Mouse (Mus musculus) heart, adult 8-10 months (tissue): Measurements from ENCODE around the gene Erich4. TPM values are rescaled to one million over a fixed set of nuclear protein-coding genes. Genes with fewer than 3 reads are reported as not detected.

ENCODE experiments used
- DNase-seq: peaks from one replicate; pipeline ENCODE4 v3.0.0; 2022; ENCODE audit warnings: low spot score
- total RNA-seq, 4 experiments: library from RNA; stranded (reverse); gene quantifications; 2 replicates each; pipeline ENCODE4 v1.2.4; 2022

The Erich4 gene
- under 1 TPM in 1 of 4 experiments, not detected in 3; 0.32 TPM for total RNA-seq

GRCm38 (mm10) chr7:25615706-25616011 lies at the start of gene Erich4:
Gene Erich4, minus strand, starts transcription at chr7:25615892.
- DNase-seq = no peak

- peak; percentile 100 for DNase-seq
These were observed 43.2 kb upstream of the Erich4 start, which contains the start of the genes Bckdha and Exosc5 for GRCm38 (mm10) chr7:25658657-25659472. Gene Bckdha, minus strand, starts transcription at chr7:25658981. Gene Exosc5, plus strand, starts transcription at chr7:25659164.

DNA sequence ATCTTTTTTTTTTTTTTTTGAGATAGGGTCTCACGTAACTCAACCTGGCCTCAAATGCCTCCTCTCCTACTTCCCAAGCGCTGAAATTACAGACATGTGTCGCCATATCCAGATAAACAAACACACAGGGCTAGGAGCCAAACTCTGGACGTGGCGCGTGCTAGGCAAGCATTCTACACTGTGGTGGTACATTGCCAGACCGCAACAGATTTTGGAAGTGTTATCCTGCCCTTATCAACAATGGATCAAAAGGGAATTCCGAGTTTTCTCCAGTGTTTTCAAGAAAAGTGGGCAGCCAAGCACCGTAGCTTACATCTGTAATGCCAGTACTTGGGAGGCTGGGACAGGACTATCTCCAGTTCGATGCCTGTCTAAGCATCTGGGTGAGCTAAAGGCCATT lies 42.1 kb upstream of the Erich4 start:
- no peak for DNase-seq

- no peak for DNase-seq
These were observed 40.1 kb upstream of the Erich4 start for GRCm38 (mm10) chr7:25655601-25656428.

- no peak for DNase-seq
These were observed 36.6 kb upstream of the Erich4 start for GRCm38 (mm10) chr7:25652244-25652759.

- DNase-seq = no peak
These were observed 35.6 kb upstream of the Erich4 start for GRCm38 (mm10) chr7:25651281-25651680.

DNA sequence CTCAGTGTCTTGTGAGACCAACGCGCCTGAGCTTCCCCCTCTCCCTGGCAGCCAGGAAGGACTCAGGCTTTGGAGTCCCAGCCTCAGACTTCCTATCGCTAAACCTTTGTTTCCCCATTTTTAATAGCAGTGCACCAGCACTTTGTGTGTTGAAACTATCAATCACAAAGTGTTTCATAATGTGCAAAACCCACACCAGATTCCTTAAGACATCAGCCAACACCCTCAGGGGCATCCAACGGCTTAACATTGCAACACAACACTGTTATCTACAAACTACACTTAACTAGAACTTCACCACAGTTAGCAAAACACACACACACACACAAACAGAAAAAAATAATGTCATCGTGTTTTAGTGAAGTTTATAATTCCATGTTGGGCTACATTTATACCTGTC lies 34.1 kb upstream of the Erich4 start:
- no peak for DNase-seq

GRCm38 (mm10) chr7:25647574-25648123 lies 32.0 kb upstream of the Erich4 start:
- DNase-seq = no peak

GRCm38 (mm10) chr7:25645074-25645473 lies 29.4 kb upstream of the Erich4 start:
- no peak for DNase-seq

DNA sequence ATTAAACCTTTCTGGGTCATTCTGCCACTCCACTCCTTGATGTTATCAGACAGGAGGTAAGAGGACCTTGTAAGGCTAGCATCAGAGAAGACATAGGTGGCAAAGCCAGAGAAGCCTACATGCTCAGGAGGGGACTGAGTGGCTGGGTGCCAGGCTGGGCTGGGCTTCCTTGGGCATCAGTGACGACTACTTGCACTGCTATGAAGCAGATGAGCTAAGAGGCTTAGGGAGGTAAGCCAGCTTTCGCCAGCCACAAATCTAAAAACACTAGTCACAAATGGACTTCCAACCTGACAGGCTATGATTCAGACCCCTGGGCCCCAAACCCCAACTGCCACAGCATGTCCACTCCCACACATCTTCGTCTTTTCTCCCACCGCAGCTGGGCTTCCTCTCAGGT lies 28.9 kb upstream of the Erich4 start:
- DNase-seq = no peak

GRCm38 (mm10) chr7:25644136-25644535 lies 28.4 kb upstream of the Erich4 start:
- DNase-seq = no peak

DNA sequence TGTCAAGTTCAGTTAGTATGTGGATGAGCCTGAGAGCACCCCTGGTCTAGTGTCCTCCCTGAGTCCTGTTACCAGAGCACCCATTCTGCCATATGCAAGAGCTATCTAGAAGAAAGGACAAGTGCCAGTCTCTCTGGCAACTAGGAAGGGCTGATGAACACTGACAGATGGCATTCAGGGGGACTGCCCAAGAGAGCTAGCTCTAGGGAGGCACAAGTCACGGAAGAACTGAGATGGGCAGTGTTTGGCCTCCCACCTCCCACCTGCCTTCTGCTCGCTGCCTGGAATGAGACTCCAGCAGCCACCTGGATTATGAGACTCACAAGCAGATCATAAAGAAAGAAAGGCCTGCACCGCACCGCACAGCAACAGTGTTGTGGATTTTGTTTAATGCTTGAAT lies 24.1 kb upstream of the Erich4 start:
- DNase-seq = no peak

DNA sequence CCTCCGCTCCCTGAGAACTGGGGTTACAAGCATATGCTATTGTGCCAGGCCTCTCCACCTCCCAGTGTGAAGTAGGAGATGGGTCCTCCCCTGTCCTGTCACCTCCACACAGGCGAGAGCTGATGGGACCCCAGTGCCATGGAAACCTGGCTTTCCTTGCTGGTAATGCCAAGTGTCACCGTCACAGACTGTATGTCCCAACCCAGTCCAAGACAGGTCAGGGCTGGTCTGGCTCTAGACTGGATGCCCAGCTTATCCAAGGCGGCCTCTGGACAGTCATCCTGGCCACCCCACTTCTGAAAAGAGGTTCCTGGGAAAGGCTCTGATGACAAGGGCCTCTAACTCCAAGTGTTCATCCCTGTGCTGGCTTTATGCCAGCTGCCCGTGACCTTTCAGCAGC lies 21.4 kb upstream of the Erich4 start:
- no peak for DNase-seq

GRCm38 (mm10) chr7:25636373-25636772 lies 20.7 kb upstream of the Erich4 start:
- no peak for DNase-seq

- DNase-seq = no peak
These were observed 17.0 kb upstream of the Erich4 start for GRCm38 (mm10) chr7:25632679-25633078.

- DNase-seq = no peak
These were observed 12.6 kb upstream of the Erich4 start for GRCm38 (mm10) chr7:25628323-25628620.

GRCm38 (mm10) chr7:25627431-25628322 lies 12.0 kb upstream of the Erich4 start:
- DNase-seq = peak; percentile 53

- peak; percentile 84 for DNase-seq
These were observed 11.1 kb upstream of the Erich4 start, which contains the start of gene B3gnt8 for GRCm38 (mm10) chr7:25626509-25627430. Gene B3gnt8, plus strand, starts transcription at chr7:25626654.

- DNase-seq = no peak
These were observed 10.0 kb upstream of the Erich4 start for GRCm38 (mm10) chr7:25625594-25626250.

DNA sequence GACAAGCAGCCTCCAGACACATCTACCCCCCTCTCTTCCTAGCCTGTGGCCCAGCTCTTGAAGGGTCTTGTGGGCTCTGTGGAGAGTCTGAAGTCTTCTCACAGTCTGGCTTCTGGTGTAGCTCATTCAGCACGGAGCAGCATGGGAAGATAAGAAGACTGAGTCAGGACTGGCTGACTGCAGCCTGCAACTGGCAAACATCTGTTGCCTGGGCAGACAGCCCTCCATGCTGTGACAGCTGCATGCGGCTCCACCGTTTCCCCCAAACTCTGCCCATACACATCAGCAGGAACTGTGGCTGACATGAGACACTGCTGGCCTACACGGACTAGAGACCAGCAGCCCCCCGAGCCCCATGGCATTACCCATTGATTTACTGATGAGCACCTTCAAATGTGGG lies 9.2 kb upstream of the Erich4 start:
- peak; percentile 44 for DNase-seq
